Mouse (Mus musculus) olfactory bulb, adult 2 months (tissue): ENCODE data around the gene Serpinf2.

ENCODE experiments used
- CTCF ChIP-seq: fragments of 200-500 bp; IDR thresholded peaks from 2 replicates; pipeline ENCODE4 v1.5.1; 2012; ENCODE audit warnings: low read depth, mild to moderate bottlenecking, low read length, moderate library complexity; ENCODE audit not compliant: insufficient read depth
- POLR2A ChIP-seq: fragments of 200-500 bp; IDR thresholded peaks from 2 replicates; pipeline ENCODE4 v1.6.1; 2012; ENCODE audit warnings: mild to moderate bottlenecking, low read depth, low read length, moderate library complexity; ENCODE audit not compliant: insufficient read depth

GRCm38 (mm10) chr11:75487496-75487895 is 48.1 kb upstream of the Serpinf2 start:
- no peak for TF ChIP-seq POLR2A
- TF ChIP-seq CTCF = no peak
